Mouse (Mus musculus): ENCODE results near the gene Ldhd.

The Ldhd gene

DNA sequence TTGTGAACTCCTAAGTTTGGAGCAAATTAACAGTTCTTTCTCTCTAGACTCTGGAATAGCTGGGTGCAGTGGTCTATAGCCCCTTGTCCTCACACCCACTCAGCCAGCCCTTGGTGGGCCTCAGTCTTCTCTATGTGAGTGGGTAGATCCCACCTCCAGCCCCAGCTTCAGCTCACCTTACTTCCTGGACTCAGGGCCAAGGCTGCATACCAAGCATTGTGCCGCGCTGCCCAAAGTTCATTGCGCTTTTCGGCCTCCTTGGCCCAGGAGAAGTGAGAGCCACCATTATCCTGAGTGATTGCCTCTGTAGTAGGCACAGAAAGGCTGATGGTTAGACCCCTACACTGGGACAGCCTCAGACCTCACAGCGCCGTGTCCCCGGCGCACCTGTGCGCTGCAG is 2.3 kb downstream of the Ldhd start:
- DNase-seq (ENCODE audit: low read depth), result no peak

DNA sequence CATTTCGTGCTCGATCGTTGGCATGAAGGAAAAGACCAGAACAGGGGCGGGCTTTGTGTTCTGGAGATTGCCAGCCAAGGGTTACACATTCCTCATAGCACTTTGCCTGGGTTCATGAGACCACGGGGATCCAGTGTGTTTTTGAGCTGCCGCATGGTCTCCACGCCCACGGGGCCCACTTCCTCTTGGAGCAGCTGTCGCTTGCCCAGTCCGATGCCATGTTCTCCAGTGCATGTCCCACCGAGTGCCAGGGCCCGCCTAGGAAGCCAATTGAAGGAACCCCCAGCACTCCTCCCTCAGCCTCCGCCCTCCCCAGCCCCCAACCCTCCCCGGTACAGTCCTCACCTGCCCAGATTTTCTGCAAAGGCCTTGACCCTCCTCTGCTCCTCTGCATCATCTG is 3.2 kb downstream of the Ldhd start:
- DNase-seq (ENCODE audit: low read depth), result no peak

DNA sequence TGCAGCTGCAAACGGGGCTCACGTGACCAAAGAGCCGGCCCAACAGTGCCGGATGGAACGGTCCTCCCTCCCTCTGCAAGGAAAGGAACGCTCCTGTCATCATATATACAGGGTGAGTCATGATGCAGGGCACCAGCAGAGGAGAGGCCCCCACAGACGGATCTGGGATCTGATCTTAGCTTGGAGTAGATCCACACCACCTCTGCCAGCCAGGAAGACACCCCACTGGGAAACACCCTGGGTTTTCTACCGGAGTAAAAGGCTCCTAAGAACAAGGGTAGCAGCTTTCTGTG is 3.7 kb downstream of the Ldhd start:
- no peak for DNase-seq (ENCODE audit: low read depth)

DNA sequence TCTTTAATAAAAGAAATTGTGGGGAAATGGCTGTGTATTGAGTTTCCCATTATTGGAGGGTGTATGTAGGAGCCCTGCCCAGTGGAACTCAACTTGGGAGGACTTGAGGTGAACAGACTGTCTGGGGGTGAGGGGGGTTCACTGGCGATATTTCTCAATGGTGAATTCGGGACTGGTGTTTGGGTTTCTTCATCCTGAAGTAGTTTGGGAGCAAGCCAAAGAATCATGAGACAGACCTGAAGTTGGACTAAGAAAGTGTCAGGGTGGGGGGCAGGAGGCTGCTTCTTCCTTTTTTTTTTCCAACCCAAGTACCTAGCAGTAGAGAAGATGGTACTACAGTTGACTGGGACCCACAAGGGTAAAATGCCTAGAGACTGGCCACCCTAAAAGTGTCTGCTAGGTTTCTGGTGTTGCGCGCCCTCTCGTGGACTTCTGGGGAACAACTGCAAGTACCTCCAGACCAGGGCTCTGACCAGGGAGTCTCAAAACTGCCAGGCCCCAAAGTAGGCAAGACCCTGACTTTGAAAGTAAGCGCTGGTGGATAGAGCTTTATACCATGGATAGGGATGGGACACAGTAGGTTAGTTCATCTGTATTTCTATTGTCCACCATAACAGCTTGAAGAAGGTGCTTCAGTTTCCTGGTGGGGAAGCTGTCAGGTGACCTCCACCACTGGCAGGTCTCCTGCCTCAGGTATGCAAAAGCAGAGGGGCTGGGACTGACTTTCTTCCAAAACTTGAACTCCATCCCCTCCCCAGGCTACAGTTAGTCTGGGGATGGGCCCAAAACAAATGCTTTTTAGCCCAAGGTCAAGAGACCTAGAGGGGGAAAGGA is 4.3 kb downstream of the Ldhd start:
- no peak for DNase-seq (ENCODE audit: low read depth)

DNA sequence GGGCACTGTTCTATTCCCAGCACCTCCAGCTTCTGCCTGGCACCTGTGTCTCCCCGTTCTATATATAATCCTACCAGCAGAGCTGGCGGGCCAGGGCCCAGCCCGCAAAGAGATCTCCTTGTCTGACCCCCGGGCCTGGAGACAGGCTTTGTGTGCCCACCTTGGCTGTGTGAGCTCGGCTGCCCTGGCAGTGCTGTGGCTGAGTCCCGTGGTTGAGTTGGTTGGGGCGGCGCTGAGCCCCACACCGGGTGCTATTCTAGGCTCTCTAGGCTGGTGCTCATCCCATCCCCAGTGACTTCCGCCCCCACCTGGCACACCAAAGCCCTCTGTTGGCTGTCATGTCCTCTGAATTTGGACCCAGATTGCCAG is 5.3 kb downstream of the Ldhd start:
- DNase-seq (ENCODE audit: low read depth), result no peak

DNA sequence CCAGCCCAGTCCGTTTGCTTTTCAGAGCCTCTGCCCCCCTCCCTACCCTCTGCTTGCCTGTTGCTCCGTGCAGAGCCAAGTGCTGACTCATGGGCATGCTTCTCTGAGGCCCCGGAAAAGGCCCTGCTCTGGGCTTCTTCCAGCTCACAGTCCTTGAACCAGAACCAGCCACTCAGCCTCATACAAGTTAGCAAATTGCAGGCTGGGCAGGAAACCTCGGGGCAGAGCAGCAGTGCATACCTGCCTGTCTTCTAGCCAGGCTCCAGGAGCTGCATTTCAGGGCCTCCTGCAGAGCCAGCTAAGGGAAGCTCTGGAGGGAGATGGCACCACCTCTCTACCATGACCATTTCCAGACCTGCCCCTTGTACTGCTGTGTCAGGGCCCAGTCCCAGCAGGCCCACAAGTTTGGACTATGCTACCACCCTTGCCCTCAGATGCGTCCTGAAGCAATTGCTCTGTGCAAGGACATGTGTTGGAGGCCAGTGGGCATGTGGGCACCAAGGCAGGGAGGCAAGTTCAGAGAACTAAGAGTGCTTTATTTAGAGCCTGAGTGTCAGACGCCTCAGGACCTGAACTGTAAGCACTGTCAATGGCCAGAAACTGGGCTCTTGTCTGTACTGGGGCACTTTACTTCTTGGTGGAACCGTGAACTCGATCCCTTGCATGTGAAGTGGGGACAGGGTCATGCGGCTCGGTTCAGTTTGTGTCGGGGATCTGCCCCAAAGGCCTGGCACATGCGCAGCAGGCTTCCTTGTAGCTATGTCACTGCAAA is 5.9 kb downstream of the Ldhd start:
- peak; percentile 70 for DNase-seq (ENCODE audit: low read depth)

DNA sequence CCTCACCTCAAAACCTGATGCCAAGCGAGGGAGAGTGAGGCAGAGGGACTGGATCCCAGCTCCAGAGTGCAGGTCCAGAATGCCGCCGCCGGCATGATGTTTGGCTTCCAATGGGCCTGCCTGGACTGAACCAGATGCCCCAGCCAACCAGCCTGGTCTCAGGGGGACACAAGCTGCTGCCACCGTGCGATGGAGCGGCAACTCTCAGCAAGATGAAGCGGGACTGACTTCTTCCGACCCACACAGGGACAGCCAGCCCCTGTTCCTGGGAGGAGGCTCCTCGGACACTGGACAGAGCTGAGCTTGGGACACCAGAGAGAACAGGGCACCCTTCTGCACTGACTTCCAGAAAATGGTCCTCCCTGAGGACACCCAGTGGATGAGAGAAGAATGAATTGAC is 7.6 kb downstream of the Ldhd start:
- DNase-seq (ENCODE audit: low read depth), result no peak

DNA sequence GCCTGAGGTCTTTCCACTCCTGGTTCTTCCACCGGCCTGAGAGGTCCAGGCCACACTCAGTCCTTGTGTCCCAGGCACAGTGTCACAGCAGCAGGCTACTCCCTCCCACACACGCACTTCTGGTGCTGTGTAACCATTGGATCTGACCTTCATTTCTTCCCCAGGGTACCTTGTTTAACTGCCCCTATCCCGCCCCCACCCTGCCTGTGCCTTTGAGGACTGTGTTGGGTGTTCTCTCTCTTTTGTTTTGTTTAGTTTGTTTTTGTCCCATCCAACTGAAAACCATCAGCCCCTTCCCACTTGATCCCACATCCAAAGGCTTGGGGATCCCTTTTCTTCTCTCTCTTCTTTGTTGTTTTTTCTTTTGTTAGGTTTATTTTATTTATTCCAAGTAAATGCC is 8.1 kb downstream of the Ldhd start:
- no peak for DNase-seq (ENCODE audit: low read depth)

DNA sequence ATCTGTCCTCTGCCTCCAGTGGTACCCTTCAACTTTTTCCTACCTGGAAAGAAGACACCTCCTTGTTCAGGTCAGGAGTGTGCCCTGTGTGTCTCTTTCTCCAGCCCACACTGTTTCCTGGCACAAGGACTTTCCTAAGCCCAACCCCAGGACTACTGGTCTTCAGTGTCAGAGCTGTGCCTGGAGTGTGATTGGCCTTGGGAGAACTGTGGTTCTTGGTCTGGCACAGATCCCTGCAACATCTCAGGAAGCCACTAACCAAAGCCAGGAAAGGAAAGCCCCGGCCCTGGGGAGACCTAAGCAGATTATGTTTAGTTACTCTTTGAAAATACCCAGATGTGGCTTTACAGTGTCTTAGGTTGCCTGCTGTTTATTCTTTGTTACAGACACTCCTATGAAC is 10.2 kb downstream of the Ldhd start:
- DNase-seq (ENCODE audit: low read depth), result peak; percentile 59

DNA sequence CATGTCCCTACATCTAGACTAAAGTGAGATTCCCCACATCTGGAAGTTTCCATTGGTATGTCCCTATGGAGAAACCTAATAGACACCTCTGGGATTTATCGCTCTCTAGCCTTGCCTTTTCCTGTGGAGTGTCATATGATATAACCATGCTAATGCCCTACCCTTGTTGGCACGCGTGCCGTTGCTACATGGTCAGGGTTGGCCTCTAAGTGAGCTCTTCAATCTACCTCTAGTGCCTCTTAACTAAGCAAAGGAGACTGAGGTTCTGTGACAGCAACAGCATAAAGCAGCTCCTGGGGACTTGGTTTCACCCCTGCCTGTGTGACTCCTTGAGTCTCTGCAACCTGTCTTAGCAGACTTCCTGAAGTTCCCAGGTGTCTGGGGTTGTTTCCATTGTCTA is 11.9 kb downstream of the Ldhd start:
- no peak for DNase-seq (ENCODE audit: low read depth)

DNA sequence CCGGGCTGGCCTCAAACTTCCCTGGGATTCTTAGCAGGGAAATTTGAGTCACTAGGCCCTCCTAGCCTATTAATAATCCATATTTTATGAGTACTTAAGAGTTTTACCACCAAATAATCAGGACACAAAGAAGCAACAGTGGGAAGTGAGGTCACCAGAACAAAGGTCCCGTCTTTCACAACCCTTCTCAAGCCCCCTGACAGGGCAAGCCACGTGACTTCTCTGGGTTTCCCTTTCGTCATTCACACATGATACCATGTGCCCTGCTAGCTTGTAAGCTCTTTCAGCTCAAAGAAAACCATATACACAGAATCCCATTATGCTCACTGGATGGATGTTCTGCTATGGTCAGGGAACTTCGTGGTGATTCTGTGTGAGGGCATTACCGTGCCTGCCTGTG is 12.4 kb downstream of the Ldhd start:
- DNase-seq (ENCODE audit: low read depth), result no peak

DNA sequence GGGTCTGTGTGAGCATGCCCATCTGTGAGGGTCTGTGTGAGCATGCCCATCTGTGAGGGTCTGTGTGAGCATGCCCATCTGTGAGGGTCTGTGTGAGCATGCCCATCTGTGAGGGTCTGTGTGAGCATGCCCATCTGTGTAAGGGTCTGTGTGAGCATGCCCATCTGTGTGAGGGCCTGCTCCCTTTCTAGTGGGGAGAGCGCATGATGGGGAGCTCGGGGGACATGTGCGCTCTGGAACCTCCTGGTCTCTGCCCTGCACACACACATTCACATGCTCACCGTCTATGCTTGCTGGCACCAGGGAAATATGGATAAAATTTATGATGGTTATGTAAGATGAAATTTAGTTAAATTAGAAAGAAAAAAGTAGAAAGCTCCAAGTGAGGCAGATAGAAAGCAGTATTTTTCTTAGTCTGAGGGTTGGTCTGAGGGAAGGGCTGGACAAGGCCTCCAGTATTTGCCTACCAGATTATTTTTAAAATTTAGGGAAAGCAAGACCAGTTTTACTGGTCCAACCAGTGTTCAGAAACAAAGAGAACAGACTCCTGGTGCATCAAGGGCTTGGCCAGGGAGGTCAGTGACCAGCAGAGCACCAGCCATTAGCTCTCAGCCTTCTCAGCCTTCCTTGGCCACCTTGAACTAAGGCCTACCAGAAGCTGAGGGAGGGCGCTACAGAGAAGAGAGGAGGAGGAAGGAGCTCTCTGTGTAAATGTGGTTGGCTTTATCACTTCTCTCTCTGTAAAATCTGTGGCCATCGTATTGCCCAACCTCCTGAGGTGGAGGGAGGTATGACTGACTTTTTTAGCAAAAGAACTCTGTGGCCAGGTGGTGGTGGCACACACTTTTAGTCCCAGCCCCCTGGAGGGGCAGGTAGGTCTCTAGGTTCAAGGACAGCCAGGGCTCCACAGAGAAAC is 15.1 kb downstream of the Ldhd start:
- DNase-seq (ENCODE audit: low read depth), result no peak

DNA sequence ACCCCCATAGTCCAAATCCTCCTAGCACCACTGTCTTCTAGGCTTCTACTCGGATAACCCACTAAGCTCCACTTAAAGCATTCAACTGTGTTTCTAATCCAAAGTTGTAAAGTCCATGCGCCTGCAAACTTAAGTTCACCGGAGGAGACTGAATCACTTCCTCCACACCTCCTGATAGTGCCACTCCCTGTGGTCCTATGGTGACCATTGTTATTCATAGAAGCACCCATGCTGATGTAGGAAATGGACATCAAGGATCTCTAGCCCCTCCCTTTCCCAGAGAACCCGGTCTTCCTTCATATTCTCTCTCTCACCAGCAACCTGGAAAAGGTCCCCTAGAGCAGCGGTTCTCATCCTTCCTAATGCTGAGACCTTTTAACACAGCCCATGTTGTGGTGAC is 17.0 kb downstream of the Ldhd start:
- no peak for DNase-seq (ENCODE audit: low read depth)

DNA sequence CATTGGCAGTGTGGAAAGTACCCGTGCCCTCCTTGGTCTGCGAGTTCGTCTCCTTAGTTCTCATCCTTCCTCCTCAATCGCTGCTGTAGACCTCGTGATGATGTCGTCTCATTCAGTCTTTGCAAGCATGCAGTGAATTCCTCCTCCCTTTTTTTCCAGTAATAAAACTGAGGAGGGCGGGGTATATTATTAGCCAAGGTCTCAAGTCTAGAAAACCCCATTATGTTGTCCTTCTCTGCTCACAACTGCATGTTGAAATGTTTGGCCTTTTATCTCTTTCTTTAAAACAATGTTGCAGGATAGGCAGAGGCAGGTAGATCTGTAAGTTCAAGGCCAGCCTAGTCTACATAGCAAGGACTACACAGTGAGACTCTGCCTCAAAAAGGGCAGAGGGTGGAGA is 22.8 kb downstream of the Ldhd start:
- no peak for DNase-seq (ENCODE audit: low read depth)

DNA sequence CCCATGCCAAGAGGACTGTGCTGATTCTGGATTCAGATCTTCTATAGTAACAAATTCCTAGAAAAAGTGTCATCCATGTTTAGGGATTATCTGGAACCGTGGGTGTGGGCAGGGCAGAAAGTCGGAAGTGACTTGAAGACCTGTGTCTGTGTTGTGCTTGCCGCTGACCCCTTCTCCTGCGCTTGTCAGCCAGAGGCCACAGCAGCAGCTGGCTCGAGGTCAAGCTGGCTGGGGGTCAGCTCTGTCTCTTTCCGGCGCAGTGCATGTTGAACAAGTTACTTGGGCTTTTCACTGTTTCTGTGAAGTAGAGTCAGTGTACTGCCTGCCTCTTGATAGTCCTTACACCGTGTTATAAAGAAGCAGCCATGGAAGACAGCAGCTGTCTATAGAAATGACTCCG is 23.2 kb downstream of the Ldhd start:
- no peak for DNase-seq (ENCODE audit: low read depth)

DNA sequence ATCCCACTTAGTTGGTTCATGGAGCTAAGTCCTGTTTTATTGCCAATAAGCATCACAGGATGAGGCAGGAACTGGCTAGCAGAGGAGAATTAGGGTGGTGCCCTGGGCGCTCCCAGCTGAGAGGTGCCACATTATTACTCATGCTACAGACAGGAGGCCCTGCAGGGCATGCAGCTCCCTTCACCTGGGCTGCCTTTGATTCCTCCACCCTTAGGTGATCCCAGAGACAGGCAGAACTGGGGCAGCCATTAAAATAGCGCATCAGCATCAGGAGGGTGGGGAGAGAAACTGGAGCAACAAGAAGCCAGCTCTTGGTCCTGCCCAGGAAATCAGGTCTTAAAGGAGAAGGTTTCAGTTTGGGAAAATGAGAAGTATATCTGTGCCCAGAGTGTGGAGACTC is 25.2 kb downstream of the Ldhd start:
- DNase-seq (ENCODE audit: low read depth), result no peak

DNA sequence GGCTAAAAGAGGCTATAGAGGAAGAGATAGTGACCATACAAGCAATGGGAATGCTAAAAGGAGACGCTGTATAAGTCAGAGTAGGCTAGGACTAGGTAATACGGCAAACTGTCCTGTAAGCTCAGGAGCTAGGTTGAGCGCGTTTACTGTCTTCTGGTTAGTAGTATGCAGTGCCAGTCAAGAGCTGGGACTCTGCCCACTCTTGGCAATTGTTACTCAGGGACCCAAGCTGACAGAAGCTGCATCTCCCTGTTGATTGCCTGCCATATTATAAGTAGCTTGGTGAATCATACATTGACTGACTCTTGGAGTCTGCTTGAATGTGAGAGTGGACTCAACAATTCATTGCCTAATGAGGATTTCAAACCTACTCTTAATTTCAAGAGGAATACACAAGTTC is 28.1 kb downstream of the Ldhd start:
- no peak for DNase-seq (ENCODE audit: low read depth)

DNA sequence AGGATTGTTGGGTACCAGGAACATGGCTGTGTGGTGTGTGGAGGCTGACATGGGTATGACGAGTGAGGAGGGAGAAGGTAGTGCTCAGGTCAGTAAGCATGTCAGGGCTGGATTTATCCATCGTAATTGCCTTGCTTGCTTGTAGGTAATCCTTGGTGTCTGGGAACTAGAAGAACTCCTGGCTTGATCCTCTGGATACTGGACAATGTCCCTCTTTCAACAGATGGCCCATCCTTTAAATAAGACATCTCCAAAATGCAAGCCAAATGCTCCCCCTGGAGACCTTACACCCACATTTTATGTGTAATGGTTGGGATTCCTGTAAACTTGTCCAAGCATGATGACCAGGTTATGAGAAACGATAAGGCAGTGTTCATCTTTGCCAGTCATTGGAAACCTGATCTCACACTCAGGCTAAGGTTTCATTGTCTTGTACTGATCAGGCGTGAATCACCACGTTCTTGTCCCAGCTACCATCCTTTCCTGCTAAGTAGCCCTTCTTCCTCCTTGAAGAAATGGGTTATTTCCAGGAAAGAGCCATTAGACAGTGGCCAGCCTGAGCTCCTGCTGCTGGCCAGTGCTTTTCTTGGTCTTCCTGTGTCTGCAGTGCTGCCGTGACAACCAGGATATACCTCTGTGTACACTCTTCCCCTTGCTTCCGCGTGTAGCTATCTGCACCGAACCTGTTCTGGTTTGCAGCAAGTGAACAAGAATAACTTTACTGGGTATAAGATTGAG is 30.3 kb downstream of the Ldhd start:
- DNase-seq (ENCODE audit: low read depth), result no peak

DNA sequence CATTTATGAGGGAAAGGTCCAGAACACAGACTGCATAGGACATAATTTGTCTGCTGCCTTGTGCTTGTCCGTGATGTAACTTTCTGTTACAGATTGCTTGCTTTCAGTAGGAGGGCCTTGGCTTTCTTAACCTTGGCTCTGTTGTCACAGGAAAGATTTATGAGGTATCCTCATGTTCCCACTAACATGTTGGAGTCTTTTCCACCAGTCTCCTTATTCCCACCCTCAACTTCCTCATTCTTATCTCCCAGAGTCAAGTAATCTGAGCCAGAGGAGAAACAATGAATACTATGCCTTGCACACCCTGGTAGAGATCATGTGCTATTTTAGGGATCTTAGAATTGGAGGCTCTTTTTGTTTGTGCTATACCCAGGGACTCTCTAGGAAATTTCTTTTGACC is 32.9 kb downstream of the Ldhd start:
- peak; percentile 56 for DNase-seq (ENCODE audit: low read depth)

DNA sequence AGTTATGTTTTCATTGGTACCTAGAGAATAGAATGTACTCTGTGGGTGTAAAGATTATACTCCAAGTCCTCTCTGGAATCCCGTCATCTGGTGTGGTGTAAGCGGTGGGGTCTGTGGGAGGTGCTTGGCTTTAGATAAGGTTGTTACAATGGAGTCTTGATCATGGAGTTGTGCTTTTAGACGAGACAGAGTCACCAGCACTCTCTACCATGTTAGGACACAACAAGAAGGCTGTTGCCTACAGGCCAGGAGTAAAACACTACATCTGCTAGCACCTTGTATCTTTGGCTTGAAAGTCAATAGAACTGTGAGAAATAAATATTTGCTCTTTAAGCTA is 33.7 kb downstream of the Ldhd start:
- no peak for DNase-seq (ENCODE audit: low read depth)

DNA sequence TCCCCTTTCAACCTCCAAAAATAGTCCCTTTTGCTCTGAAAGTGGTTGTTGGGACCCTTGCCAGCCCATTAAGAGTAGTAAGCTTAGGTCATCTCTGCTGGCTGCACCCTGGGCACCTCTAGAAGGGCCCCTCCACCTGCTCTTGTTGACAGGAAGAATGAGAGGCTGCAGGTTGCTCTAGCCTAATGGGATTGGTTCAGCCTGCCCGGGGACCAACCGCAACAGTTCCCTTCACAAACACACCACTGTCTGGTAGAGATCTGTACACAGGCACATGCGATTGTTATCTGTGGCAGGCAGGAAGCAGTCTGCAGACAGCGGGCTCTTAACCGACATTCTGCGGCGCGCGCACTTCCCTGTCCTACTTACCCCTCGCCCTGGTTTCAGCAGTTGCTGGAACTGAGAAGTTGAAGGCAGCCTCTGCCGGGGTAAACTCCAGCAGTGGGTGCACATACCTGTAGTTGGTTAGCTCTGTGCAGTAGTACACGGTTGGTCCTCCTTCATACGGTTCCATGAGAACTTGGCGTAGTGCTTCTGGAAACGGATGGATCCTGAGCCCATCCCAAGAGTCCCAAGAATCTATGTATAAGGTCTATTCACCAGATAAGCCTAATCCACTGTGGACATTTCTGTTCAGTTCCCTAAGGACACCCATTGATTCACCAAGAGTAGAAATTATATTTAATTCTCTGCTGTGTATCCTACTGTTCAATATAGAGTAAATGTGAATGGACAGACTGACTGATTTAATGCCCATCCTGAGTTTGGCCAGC is 34.3 kb downstream of the Ldhd start:
- no peak for DNase-seq (ENCODE audit: low read depth)

DNA sequence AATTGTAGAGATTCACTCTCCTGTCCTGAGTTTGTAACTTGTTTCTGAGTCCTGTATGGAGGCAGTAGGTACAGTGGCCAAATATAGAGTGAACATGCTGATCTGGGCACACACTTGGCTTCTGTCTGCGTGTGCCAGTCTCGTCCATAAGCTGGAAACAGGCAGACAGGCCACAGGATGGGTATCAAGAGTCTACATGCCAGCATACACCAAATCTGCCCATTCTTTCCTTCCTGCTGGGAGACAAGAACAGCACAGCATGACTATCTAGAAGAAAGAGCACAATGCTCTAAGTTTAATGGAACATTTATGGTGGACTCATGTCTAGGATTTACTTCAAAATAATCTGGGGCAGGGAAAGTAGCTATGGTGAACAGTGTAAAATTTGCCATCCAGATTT is 35.2 kb downstream of the Ldhd start:
- no peak for DNase-seq (ENCODE audit: low read depth)

Measured in fibroblast of lung, adult 2 months (primary cell).